In the genomic region with DNA sequence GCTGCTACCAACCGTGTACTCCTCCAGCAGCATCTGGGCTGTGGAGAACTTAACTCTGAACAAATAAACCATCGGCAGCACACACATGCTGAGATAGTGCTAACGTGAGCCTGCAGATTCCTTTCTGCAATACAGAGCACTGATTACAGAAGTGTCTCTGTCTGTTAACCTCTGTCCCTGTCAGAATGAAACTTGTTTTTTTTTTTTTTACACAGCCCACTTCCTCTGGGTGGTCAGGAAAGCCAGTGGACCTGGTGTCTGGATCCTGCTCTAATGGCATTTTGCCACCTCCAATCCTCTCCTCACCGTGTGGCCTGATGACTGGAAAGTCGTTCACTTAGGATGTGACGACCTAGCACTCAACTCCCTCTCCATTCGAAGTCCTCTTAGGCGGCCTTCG, we compare ENCODE assay signal across 27 mouse cellular contexts.
"Had no signal": no experiment of that assay in that cellular context is flagged by ENCODE, and none has a peak within 500 bp of the region (broad histone marks: within the 10 kb centered on the region; RNA-seq: fewer than 3 reads in every experiment).

No protein-coding gene starts in this region.

- H3K36me3 ChIP-seq: heart, embryonic 12.5 days; heart, embryonic 15.5 days; hindbrain, embryonic 10.5 days; hindbrain, embryonic 12.5 days; intestine, embryonic 15.5 days; limb, embryonic 10.5 days; limb, embryonic 12.5 days; liver, embryonic 13.5 days had no signal

- H3K27ac ChIP-seq: heart, embryonic 10.5 days; heart, embryonic 15.5 days; hindbrain, embryonic 10.5 days; hindbrain, embryonic 12.5 days; hindbrain, embryonic 14.5 days; intestine, embryonic 15.5 days; layer of hippocampus, adult 2 months; left cerebral cortex, adult 2 months; limb, embryonic 10.5 days; limb, embryonic 12.5 days; liver, embryonic 13.5 days had no signal

- H3K27me3 ChIP-seq: heart, embryonic 12.5 days; heart, embryonic 15.5 days; hindbrain, embryonic 12.5 days; intestine, embryonic 15.5 days; limb, embryonic 12.5 days; liver, embryonic 13.5 days had no signal

- H3K4me3 ChIP-seq: heart, embryonic 10.5 days; heart, embryonic 12.5 days; heart, embryonic 15.5 days; hindbrain, embryonic 10.5 days; hindbrain, embryonic 12.5 days; intestine, embryonic 15.5 days; layer of hippocampus, adult 2 months; left cerebral cortex, adult 2 months; limb, embryonic 10.5 days; limb, embryonic 12.5 days; liver, embryonic 13.5 days had no signal

- ATAC-seq: hindbrain, embryonic 16.5 days; inflammation-experienced regulatory T-cells, adult 6 months; intestine, embryonic 15.5 days; intestine, postnatal 0 days had no signal

- H3K9me3 ChIP-seq: heart, embryonic 10.5 days; heart, embryonic 15.5 days; hindbrain, embryonic 10.5 days; hindbrain, embryonic 12.5 days; intestine, embryonic 15.5 days; limb, embryonic 10.5 days; liver, embryonic 13.5 days had no signal

- H3K9ac ChIP-seq: heart, embryonic 12.5 days; heart, embryonic 15.5 days; hindbrain, embryonic 12.5 days; hindbrain, embryonic 14.5 days; intestine, embryonic 15.5 days; limb, embryonic 12.5 days; liver, embryonic 13.5 days had no signal

- DNase-seq: gastrocnemius, postnatal 14 days; gastrocnemius, postnatal 36 days; heart, adult 18-20 months; heart, postnatal 14 days; heart, postnatal 36 days; kidney, adult 18-20 months; kidney, adult 8-10 months; kidney, postnatal 10 days; kidney, postnatal 25 days; kidney, postnatal 4 days; liver; liver, embryonic 13.5 days had no signal

- H3K4me1 ChIP-seq: hindbrain, embryonic 10.5 days; hindbrain, embryonic 12.5 days; intestine, embryonic 15.5 days; limb, embryonic 10.5 days; limb, embryonic 12.5 days; liver, embryonic 13.5 days had no signal

- H3K4me2 ChIP-seq: heart, embryonic 12.5 days; heart, embryonic 15.5 days; hindbrain, embryonic 12.5 days; hindbrain, embryonic 14.5 days; intestine, embryonic 15.5 days; limb, embryonic 12.5 days; liver, embryonic 11.5 days; liver, embryonic 13.5 days had no signal
